Mouse (Mus musculus) forebrain, embryonic 12.5 days (tissue): ENCODE results near the gene Map3k12. TPM values are rescaled to one million over a fixed set of nuclear protein-coding genes. Genes with fewer than 3 reads are reported as not detected.

Source experiments
- polyA plus RNA-seq: library from polyadenylated mRNA; unstranded; fragments of >200 nt; fragmentation: Nextera tagmentation; extraction: Ambion mirVana; gene quantifications from 2 replicates; pipeline ENCODE4 v1.2.1, GENCODE M21; 2016

The Map3k12 gene
- polyA plus RNA-seq, 1 experiment from 2014 or later = 40.1 TPM

Other genes starting within 250 kb of the Map3k12 start
- 0.09 and 0.17 TPM in 2 replicates for gene Gm9918, start 246.5 kb downstream of the Map3k12 start, polyA plus RNA-seq
- 48.9 and 50.5 TPM in 2 replicates for gene Mfsd5, start 237.6 kb downstream of the Map3k12 start, polyA plus RNA-seq
- gene Espl1, start 220.8 kb downstream of the Map3k12 start, polyA plus RNA-seq = 36.9 and 42.3 TPM in 2 replicates
- gene Pfdn5, start 190.9 kb downstream of the Map3k12 start, polyA plus RNA-seq = 352 and 355 TPM in 2 replicates
- gene Myg1, start 185.4 kb downstream of the Map3k12 start, polyA plus RNA-seq = 105 and 110 TPM in 2 replicates
- gene Aaas, start 166.3 kb downstream of the Map3k12 start, polyA plus RNA-seq = 75.0 and 78.2 TPM in 2 replicates
- 0.32 and 0.46 TPM in 2 replicates for gene Sp7, start 149.9 kb downstream of the Map3k12 start, polyA plus RNA-seq
- gene Sp1, start 110.9 kb downstream of the Map3k12 start, polyA plus RNA-seq = 10.8 and 11.2 TPM in 2 replicates
- 0.22 TPM in 2 replicates for gene Amhr2, start 71.7 kb downstream of the Map3k12 start, polyA plus RNA-seq
- gene Prr13, start 58.0 kb downstream of the Map3k12 start, polyA plus RNA-seq = 82.9 and 86.9 TPM in 2 replicates
- gene Pcbp2, start 46.5 kb downstream of the Map3k12 start, polyA plus RNA-seq = 191 and 192 TPM in 2 replicates
- 3.9 and 7.9 TPM in 2 replicates for gene Gm10337, start 13.3 kb downstream of the Map3k12 start, polyA plus RNA-seq
- gene Tarbp2, start 1.1 kb upstream of the Map3k12 start, polyA plus RNA-seq = 91.9 and 93.5 TPM in 2 replicates
- 2.7 and 2.9 TPM in 2 replicates for gene Npff, start 7.9 kb upstream of the Map3k12 start, polyA plus RNA-seq
- 0.40 TPM in 1 of 2 replicates, not detected in the other for gene Gm28047, start 108.0 kb upstream of the Map3k12 start, polyA plus RNA-seq
- gene Atf7, start 108.4 kb upstream of the Map3k12 start, polyA plus RNA-seq = 21.6 and 22.7 TPM in 2 replicates
- 67.4 and 67.5 TPM in 2 replicates for gene Atp5g2, start 155.3 kb upstream of the Map3k12 start, polyA plus RNA-seq
- gene Calcoco1, start 205.1 kb upstream of the Map3k12 start, polyA plus RNA-seq = 38.8 and 42.7 TPM in 2 replicates